Mouse (Mus musculus): ENCODE measurements around the gene AA467197. TPM values are rescaled to one million over a fixed set of nuclear protein-coding genes. Genes with fewer than 3 reads are reported as not detected.
A peak's percentile ranks its signal among the peaks of the same experiment; 100 is the strongest.

Gene AA467197
- total and polyA plus RNA-seq, 3 experiments = 0.36 to 0.44 TPM; not detected in 1

DNA sequence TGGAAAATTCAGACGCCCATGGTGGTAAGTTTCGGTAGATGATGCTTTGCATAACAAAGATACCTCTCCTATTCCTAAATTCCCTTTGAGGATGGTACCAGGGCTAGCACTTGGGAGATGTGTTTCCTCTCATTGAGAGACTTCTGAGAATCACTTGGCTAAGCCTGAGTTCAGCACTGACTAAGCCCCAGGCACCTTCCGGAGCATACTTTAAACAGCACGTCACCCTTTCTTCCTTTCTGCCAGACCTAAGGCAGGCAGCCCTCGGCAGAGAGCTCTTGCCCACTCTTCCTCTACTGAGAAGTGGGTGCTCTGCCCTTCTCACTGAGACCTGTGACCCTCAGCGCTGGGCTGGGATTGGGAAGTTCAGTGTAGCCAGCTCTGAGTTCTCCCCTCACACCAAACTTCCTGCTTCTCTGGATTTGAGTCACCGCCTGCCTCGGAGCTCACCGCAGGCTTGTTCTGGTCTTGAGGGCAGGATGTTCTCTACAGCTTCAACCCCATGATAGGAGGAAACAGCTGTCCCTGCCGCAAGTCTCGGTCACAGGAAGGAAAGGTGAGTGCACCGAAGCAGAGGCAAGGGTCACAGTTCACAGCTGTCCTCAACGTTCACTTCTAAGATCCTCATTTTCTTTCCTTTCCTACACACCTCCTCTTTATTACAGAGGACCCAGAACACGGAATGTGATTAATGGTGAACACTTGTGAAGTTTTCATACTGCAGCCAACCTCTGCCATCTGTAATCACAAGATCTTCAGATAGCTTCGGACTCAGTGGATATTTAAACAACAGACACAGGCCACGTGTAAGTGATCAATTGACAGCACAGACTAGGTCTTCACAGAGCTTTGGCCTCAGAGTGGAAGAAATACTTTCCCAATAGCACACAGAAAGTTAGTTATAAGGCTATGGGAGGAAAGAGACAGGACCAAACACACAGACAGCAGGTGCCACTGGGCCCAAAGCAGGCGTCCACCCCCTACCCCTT lies 15.6 kb downstream of the AA467197 start:
- H3K9ac ChIP-seq (ENCODE audit: low read depth, low read length) = 0 out of 2 replicates have a peak overlapping the region, but pooled peaks have one; percentile 26
- 36% methylated on average over 17 of the region's 17 CpGs for WGBS
- peaks cover 4% of the 10 kb centered on the region for H3K4me1 ChIP-seq (ENCODE audit: control insufficient read depth, insufficient read depth, low read length)
- peak; percentile 35 to 64 for DNase-seq
- peak overlapping the region; percentile 71 for H3K27ac ChIP-seq
- no peaks in the 10 kb centered on the region for H3K36me3 ChIP-seq (ENCODE audit: control insufficient read depth, insufficient read depth, low read length)
- H3K79me2 ChIP-seq (replicated peaks; ENCODE audit: control insufficient read depth, insufficient read depth, low read length) = no peaks in the 10 kb centered on the region
- intact Hi-C loops (cut with DNase I) = no loop called here
- TF ChIP-seq CTCF (IDR thresholded peaks at IDR 0.05) (no peak), POLR2A (IDR thresholded peaks at IDR 0.05; ENCODE audit: insufficient read depth, low read depth, low read length) (no peak), EP300 (IDR thresholded peaks at IDR 0.05; ENCODE audit: insufficient read depth, low read depth, low read length) (peak; percentile 55; the same call in 1 of the 2 replicates)
- H3K4me3 ChIP-seq = no peak overlapping the region
- no peaks in the 10 kb centered on the region for H3K27me3 ChIP-seq (ENCODE audit: control insufficient read depth, insufficient read depth, low read length)

DNA sequence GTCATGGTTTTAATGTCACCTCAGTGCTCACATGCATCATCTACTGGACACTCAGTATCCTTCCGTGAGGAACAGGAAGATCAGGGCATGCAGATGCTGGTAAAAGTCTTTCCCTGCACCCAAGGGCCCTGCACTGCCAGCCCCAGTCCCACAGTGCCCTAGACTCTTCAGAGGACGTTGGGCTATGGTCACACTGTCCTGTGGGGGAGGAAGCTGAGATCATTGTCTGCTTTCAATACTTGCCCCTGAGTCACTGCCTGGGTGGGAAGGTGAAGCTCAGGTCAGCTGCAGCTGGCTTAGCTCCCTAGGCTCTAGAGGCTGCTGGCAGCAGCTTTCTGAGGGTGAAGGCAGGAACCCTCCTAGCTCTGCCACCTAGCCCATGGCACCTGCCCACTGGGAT lies 19.3 kb downstream of the AA467197 start:
- 47% methylated on average over 2 of the region's 2 CpGs for WGBS
- peaks cover 4% of the 10 kb centered on the region for H3K4me1 ChIP-seq (ENCODE audit: control insufficient read depth, insufficient read depth, low read length)
- H3K27ac ChIP-seq = no peak overlapping the region
- no peak overlapping the region for H3K9ac ChIP-seq (ENCODE audit: low read depth, low read length)
- H3K79me2 ChIP-seq (replicated peaks; ENCODE audit: control insufficient read depth, insufficient read depth, low read length) = no peaks in the 10 kb centered on the region
- no peak overlapping the region for H3K4me3 ChIP-seq
- no peaks in the 10 kb centered on the region for H3K36me3 ChIP-seq (ENCODE audit: control insufficient read depth, insufficient read depth, low read length)
- H3K27me3 ChIP-seq (ENCODE audit: control insufficient read depth, insufficient read depth, low read length) = no peaks in the 10 kb centered on the region
- no peak for DNase-seq
- intact Hi-C loops (cut with DNase I) = no loop called here
- TF ChIP-seq POLR2A (IDR thresholded peaks at IDR 0.05; ENCODE audit: insufficient read depth, low read depth, low read length) (no peak), EP300 (IDR thresholded peaks at IDR 0.05; ENCODE audit: insufficient read depth, low read depth, low read length) (no peak), CTCF (IDR thresholded peaks at IDR 0.05) (no peak)

DNA sequence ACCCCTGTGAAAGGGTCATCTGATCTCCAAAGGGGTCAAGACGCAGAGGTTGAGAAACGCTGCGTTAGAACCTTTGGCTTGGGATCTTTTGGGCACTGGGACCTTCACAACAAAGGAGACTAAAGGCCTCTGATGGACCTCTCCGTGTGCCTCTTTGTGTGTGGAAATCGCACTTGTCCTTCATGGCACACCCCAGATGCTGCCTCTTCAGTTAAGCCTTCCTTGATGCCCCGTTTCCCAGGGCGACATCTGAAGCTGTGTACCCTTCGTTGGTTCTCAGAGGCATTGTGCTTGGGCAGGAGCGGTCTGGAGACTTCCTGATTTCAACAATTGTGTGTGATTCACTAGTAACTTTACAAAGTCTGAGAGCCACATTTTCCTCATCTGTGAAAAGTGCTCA lies 20.0 kb downstream of the AA467197 start:
- DNase-seq = no peak
- no peaks in the 10 kb centered on the region for H3K79me2 ChIP-seq (replicated peaks; ENCODE audit: control insufficient read depth, insufficient read depth, low read length)
- H3K36me3 ChIP-seq (ENCODE audit: control insufficient read depth, insufficient read depth, low read length) = no peaks in the 10 kb centered on the region
- TF ChIP-seq EP300 (IDR thresholded peaks at IDR 0.05; ENCODE audit: insufficient read depth, low read depth, low read length) (no peak), POLR2A (IDR thresholded peaks at IDR 0.05; ENCODE audit: insufficient read depth, low read depth, low read length) (no peak), CTCF (IDR thresholded peaks at IDR 0.05) (no peak)
- no peaks in the 10 kb centered on the region for H3K27me3 ChIP-seq (ENCODE audit: control insufficient read depth, insufficient read depth, low read length)
- H3K9ac ChIP-seq (ENCODE audit: low read depth, low read length) = no peak overlapping the region
- 86% methylated on average over 9 of the region's 9 CpGs for WGBS
- H3K4me1 ChIP-seq (ENCODE audit: control insufficient read depth, insufficient read depth, low read length) = peaks cover 2% of the 10 kb centered on the region
- no peak overlapping the region for H3K4me3 ChIP-seq
- intact Hi-C loops (cut with DNase I) = no loop called here
- H3K27ac ChIP-seq = no peak overlapping the region

GRCm38 (mm10) chr2:122657707-122658524 lies 21.1 kb downstream of the AA467197 start:
- Histone ChIP-seq H3K27me3 (ENCODE audit: control insufficient read depth, insufficient read depth, low read length) (no peaks in the 10 kb centered on the region), H3K9ac (ENCODE audit: low read depth, low read length) (no peak overlapping the region), H3K4me1 (ENCODE audit: control insufficient read depth, insufficient read depth, low read length) (no peaks in the 10 kb centered on the region), H3K36me3 (ENCODE audit: control insufficient read depth, insufficient read depth, low read length) (no peaks in the 10 kb centered on the region), H3K79me2 (replicated peaks; ENCODE audit: control insufficient read depth, insufficient read depth, low read length) (no peaks in the 10 kb centered on the region), H3K4me3 (no peak overlapping the region), H3K27ac (no peak overlapping the region)
- DNase-seq = no peak
- intact Hi-C loops (cut with DNase I) = no loop called here
- TF ChIP-seq POLR2A (IDR thresholded peaks at IDR 0.05; ENCODE audit: insufficient read depth, low read depth, low read length) = no peak
- TF ChIP-seq EP300 (IDR thresholded peaks at IDR 0.05; ENCODE audit: insufficient read depth, low read depth, low read length) = no peak
- no peak for TF ChIP-seq CTCF (IDR thresholded peaks at IDR 0.05)
- WGBS = 84% methylated on average over 11 of the region's 11 CpGs

GRCm38 (mm10) chr2:122659825-122660224 lies 23.0 kb downstream of the AA467197 start:
- Histone ChIP-seq H3K9ac (ENCODE audit: low read depth, low read length) (no peak overlapping the region), H3K79me2 (replicated peaks; ENCODE audit: control insufficient read depth, insufficient read depth, low read length) (no peaks in the 10 kb centered on the region), H3K27ac (no peak overlapping the region), H3K27me3 (ENCODE audit: control insufficient read depth, insufficient read depth, low read length) (no peaks in the 10 kb centered on the region), H3K4me1 (ENCODE audit: control insufficient read depth, insufficient read depth, low read length) (no peaks in the 10 kb centered on the region), H3K4me3 (no peak overlapping the region), H3K36me3 (ENCODE audit: control insufficient read depth, insufficient read depth, low read length) (no peaks in the 10 kb centered on the region)
- TF ChIP-seq CTCF (IDR thresholded peaks at IDR 0.05) (no peak), EP300 (IDR thresholded peaks at IDR 0.05; ENCODE audit: insufficient read depth, low read depth, low read length) (no peak), POLR2A (IDR thresholded peaks at IDR 0.05; ENCODE audit: insufficient read depth, low read depth, low read length) (no peak)
- 73% methylated on average over 7 of the region's 7 CpGs for WGBS
- intact Hi-C loops (cut with DNase I) = loop anchor here (10.0 kb wide), 1 partner anchor 95 kb away; no protein-coding TSS in a partner anchor
- no peak for DNase-seq
